22 mouse cellular contexts compared by ENCODE assay signal in the genomic region with DNA sequence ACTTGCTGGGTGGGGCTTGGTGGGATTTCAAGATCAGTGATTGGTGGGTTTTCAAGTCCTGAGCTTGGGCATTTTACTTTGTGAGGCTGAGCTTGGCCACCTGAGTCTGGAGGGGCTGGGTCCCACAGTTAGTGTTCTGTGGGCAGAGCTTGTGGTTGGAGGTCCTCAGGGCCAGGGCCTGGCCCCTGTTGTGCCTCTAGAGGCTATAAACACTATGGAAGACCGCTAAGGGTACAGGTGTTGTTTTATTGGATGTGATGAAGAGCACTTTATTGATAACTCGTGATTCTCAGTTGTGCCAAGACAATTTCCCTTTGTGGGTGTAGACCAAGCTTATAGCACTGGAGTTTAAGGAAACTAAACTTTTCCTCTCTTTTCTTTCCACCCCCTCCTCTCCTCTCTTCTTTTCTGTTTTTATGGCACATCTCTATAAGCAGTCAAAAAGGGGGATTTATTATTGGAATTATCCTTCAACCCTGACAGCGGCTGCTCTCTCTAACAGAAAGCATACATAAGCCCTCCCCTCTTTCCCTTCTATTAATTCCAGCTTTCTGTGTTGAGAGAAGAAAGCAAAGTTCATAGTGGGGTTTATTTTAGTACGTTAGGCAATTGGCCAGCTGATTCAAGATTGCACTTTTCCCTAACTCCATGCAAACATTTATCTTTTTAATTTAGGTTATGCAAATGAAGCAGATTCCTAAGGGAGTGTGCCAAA.
A peak's percentile ranks its signal among the peaks of the same experiment; 100 is the strongest.
DNase-seq lines count a peak whose midpoint lies in the region; TF ChIP-seq lines count a peak whose summit lies in the region.
"Had no signal": no experiment of that assay in that cellular context is flagged by ENCODE, and none has a peak within 500 bp of the region (broad histone marks: within the 10 kb centered on the region; RNA-seq: fewer than 3 reads in every experiment).

No protein-coding gene starts in this region.

- no peak overlapping the region for H3K9ac ChIP-seq in liver, adult 2 months (ENCODE audit: low read depth, low read length)
- H3K9ac ChIP-seq: embryonic facial prominence, embryonic 13.5 days; forebrain, embryonic 13.5 days; heart, embryonic 13.5 days; hindbrain, embryonic 12.5 days; hindbrain, embryonic 15.5 days had no signal

- TF ChIP-seq CTCF in liver, adult 2 months (IDR thresholded peaks at IDR 0.05; ENCODE audit: low read depth, low read length): no peak

- H3K79me2 ChIP-seq in liver, adult 2 months (ENCODE audit: control insufficient read depth, insufficient read depth, low read length): no peaks in the 10 kb centered on the region

- TF ChIP-seq POLR2A in liver, adult 2 months (IDR thresholded peaks at IDR 0.05; ENCODE audit: extremely low read depth, insufficient read depth, low read length): no peak

- H3K4me1 ChIP-seq in liver, adult 2 months (ENCODE audit: control insufficient read depth, insufficient read depth, low read length): no peaks in the 10 kb centered on the region
- H3K4me1 ChIP-seq: forebrain, embryonic 10.5 days; forebrain, embryonic 13.5 days; heart, embryonic 10.5 days; heart, embryonic 13.5 days; hindbrain, embryonic 12.5 days; hindbrain, embryonic 15.5 days had no signal

- no peak overlapping the region for H3K27ac ChIP-seq in liver, adult 2 months (replicated peaks; ENCODE audit: insufficient read depth, low read depth, low read length)
- H3K27ac ChIP-seq: embryonic facial prominence, embryonic 13.5 days; forebrain, embryonic 10.5 days; forebrain, embryonic 13.5 days; heart, adult 2 months; heart, embryonic 10.5 days; heart, embryonic 13.5 days; hindbrain, embryonic 12.5 days; hindbrain, embryonic 15.5 days had no signal

- no peak overlapping the region for H3K4me3 ChIP-seq in liver, adult 2 months (ENCODE audit: insufficient read depth, low read depth, low read length)
- H3K4me3 ChIP-seq: embryonic facial prominence, embryonic 13.5 days; forebrain, embryonic 10.5 days; forebrain, embryonic 13.5 days; heart, adult 2 months; heart, embryonic 10.5 days; heart, embryonic 13.5 days; hindbrain, embryonic 12.5 days; hindbrain, embryonic 15.5 days had no signal

- 61% methylated on average over 4 of the region's 4 CpGs for WGBS in liver, adult 2 months

- no peaks in the 10 kb centered on the region for H3K36me3 ChIP-seq in liver, adult 2 months (ENCODE audit: control insufficient read depth, insufficient read depth, low read length)
- H3K36me3 ChIP-seq: embryonic facial prominence, embryonic 13.5 days; forebrain, embryonic 10.5 days; heart, embryonic 10.5 days; heart, embryonic 13.5 days; hindbrain, embryonic 12.5 days; hindbrain, embryonic 15.5 days had no signal

- 0 out of 2 replicates have a peak, but pooled peaks cover 2% of the 10 kb centered on the region for H3K27me3 ChIP-seq in liver, adult 2 months (ENCODE audit: control insufficient read depth, insufficient read depth, low read length)
- H3K27me3 ChIP-seq: embryonic facial prominence, embryonic 13.5 days; forebrain, embryonic 13.5 days; heart, embryonic 13.5 days; hindbrain, embryonic 12.5 days; hindbrain, embryonic 15.5 days had no signal

- intact Hi-C loops in heart, postnatal 25 days (cut with DNase I): no loop called here
- intact Hi-C loops in left cerebral cortex, postnatal 36 days (cut with DNase I): no loop called here

- DNase-seq in heart, adult 11 months: peak; percentile 64
- no peak for DNase-seq in heart, postnatal 25 days (ENCODE audit: low spot score)
- DNase-seq in liver, adult 2 months (ENCODE audit: extremely low read depth, low read depth, low spot score): peak; percentile 3
- no peak for DNase-seq in liver
- DNase-seq in telencephalon, adult 2 months (ENCODE audit: low read depth, low spot score): peak; percentile 42
- DNase-seq in left cerebral cortex, postnatal 36 days (ENCODE audit: low spot score in 2 of 2): no peak
- DNase-seq: adrenal gland, adult 2 months; adrenal gland, postnatal 14 days; cerebellum, adult 11 months; cerebellum, adult 2 months; cerebellum, adult 9-11 months; cerebellum, postnatal 25 days; gastrocnemius, postnatal 25 days; heart, adult 2 months; heart, postnatal 14 days had no signal

Comparison
In these comparisons a context has a peak if more than half of its experiments do, and no peak if none do; other contexts are left out.
1. DNase-seq: peak in heart, adult 11 months (single experiment), liver, adult 2 months (single experiment) and telencephalon, adult 2 months (single experiment); none in heart, postnatal 25 days (single experiment), liver (single experiment) and left cerebral cortex, postnatal 36 days (0 of 2).